Mouse (Mus musculus) kidney, adult 2 months (tissue): Measurements from ENCODE around the gene Tvp23b.

Experiments
- CTCF ChIP-seq: fragments of 200-500 bp; conservative IDR thresholded peaks from 2 replicates; pipeline ENCODE4 v1.5.1; 2011; ENCODE audit warnings: low read depth, mild to moderate bottlenecking, control low read depth, low read length, moderate library complexity, mixed read lengths; ENCODE audit not compliant: insufficient read depth, insufficient read length
- POLR2A ChIP-seq: fragments of 200-500 bp; IDR thresholded peaks from one replicate; pipeline ENCODE4 v1.6.1; 2011; ENCODE audit warnings: low read depth, low read length, control low read depth

- TF ChIP-seq CTCF, result no peak
- no peak for TF ChIP-seq POLR2A
These were observed 31.5 kb upstream of the Tvp23b start for GRCm38 (mm10) chr11:62847655-62848191.
